Mouse (Mus musculus): ENCODE results near the gene Pbx1. TPM values are rescaled to one million over a fixed set of nuclear protein-coding genes. Genes with fewer than 3 reads are reported as not detected.
A peak's percentile ranks its signal among the peaks of the same experiment; 100 is the strongest.

Gene Pbx1
- polyA plus RNA-seq, 1 experiment: 332 TPM

DNA sequence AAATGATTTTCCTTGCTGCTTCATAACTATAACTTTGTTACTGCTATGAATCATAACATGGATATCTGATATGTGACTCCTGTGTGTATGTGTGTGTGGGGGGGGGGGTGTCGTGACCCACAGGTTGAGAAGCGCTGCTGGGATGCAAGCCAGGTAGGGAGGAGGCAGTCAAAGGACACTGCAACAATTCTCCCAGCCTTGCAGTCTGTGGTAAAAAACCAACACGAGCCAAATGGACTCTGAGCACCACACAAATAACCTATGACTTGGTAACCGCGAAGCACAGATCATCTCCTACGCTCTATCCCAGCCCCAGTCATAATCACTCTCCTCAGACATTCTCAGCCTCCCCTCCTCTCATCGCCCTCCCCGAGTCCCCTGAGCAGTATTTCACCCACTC lies 87.2 kb downstream of the Pbx1 start:
- H3K4me3 ChIP-seq (ENCODE audit: insufficient read depth, low read depth, low read length): no peak overlapping the region
- TF ChIP-seq CTCF (IDR thresholded peaks at IDR 0.05; ENCODE audit: insufficient read depth, low read depth, low read length) (no peak), POLR2A (IDR thresholded peaks at IDR 0.05; ENCODE audit: insufficient read depth, low read depth, low read length) (no peak)
- no peak overlapping the region for H3K27ac ChIP-seq (ENCODE audit: insufficient read depth, low read depth, low read length)
- 36% methylated on average over 8 of the region's 8 CpGs for WGBS
- H3K4me1 ChIP-seq (ENCODE audit: control insufficient read depth, insufficient read depth, low read length): peaks cover 38% of the 10 kb centered on the region

DNA sequence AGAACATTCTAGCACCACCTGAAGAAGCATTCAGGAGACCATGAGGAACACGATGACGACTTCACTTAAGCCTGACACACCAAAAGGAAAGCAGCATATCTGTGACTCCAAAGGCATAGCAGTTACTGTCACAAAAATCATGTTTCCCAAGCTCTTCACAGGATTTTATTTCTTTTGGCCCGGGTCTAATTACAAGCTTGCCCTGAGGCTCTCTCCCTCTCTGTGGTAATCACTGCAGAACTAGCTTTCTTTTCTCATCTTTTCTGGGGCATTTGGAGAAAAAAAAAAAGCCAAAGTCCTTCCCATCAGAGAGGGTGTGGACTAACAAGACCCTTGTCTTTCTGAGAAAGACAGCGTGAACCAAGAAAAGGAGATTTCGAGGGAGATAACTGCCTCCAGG lies 87.8 kb downstream of the Pbx1 start:
- Histone ChIP-seq H3K4me1 (ENCODE audit: control insufficient read depth, insufficient read depth, low read length) (peaks cover 36% of the 10 kb centered on the region), H3K27ac (ENCODE audit: insufficient read depth, low read depth, low read length) (no peak overlapping the region), H3K4me3 (ENCODE audit: insufficient read depth, low read depth, low read length) (no peak overlapping the region)
- TF ChIP-seq CTCF (IDR thresholded peaks at IDR 0.05; ENCODE audit: insufficient read depth, low read depth, low read length): no peak
- TF ChIP-seq POLR2A (IDR thresholded peaks at IDR 0.05; ENCODE audit: insufficient read depth, low read depth, low read length): no peak
- 39% methylated on average over 5 of the region's 5 CpGs for WGBS

GRCm38 (mm10) chr1:168342269-168342668 lies 89.8 kb downstream of the Pbx1 start:
- H3K27ac ChIP-seq (ENCODE audit: insufficient read depth, low read depth, low read length): peak overlapping the region; percentile 57; the same call in 1 of the 2 replicates
- no peak overlapping the region for H3K4me3 ChIP-seq (ENCODE audit: insufficient read depth, low read depth, low read length)
- 24% methylated on average over 6 of the region's 6 CpGs for WGBS
- TF ChIP-seq POLR2A (IDR thresholded peaks at IDR 0.05; ENCODE audit: insufficient read depth, low read depth, low read length) (no peak), CTCF (IDR thresholded peaks at IDR 0.05; ENCODE audit: insufficient read depth, low read depth, low read length) (no peak)
- peaks cover 36% of the 10 kb centered on the region for H3K4me1 ChIP-seq (ENCODE audit: control insufficient read depth, insufficient read depth, low read length)

DNA sequence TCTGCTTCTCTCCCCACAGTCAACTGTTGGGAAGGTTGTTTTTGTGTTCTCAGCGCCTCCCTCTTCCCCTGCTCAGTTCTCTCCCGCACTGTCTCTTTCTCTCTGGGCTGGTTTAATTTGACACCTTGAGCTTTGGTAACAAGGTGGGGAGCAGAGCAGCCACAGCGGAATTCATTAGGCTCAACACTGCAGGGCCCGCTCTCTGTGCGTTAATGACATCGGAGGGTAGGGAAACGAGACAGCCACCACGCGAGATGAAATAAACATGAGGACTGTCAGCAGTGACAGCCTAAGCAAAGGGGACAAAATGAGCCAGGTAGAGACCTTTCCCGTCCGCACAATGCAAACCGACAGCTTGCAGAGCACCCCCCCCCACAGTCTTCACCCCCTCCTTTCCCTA lies 90.2 kb downstream of the Pbx1 start:
- peaks cover 36% of the 10 kb centered on the region for H3K4me1 ChIP-seq (ENCODE audit: control insufficient read depth, insufficient read depth, low read length)
- 17% methylated on average over 12 of the region's 12 CpGs for WGBS

GRCm38 (mm10) chr1:168341368-168341767 lies 90.7 kb downstream of the Pbx1 start:
- H3K4me1 ChIP-seq (ENCODE audit: control insufficient read depth, insufficient read depth, low read length): peaks cover 36% of the 10 kb centered on the region
- no peak overlapping the region for H3K4me3 ChIP-seq (ENCODE audit: insufficient read depth, low read depth, low read length)

More for the DNA sequence above, 90.2 kb downstream of the Pbx1 start:
- TF ChIP-seq POLR2A (IDR thresholded peaks at IDR 0.05; ENCODE audit: insufficient read depth, low read depth, low read length) (no peak), CTCF (IDR thresholded peaks at IDR 0.05; ENCODE audit: insufficient read depth, low read depth, low read length) (no peak)
- H3K4me3 ChIP-seq (ENCODE audit: insufficient read depth, low read depth, low read length): no peak overlapping the region
- H3K27ac ChIP-seq (ENCODE audit: insufficient read depth, low read depth, low read length): peak overlapping the region; percentile 57; the same call in 1 of the 2 replicates

GRCm38 (mm10) chr1:168336238-168336818 lies 95.7 kb downstream of the Pbx1 start:
- Histone ChIP-seq H3K4me3 (ENCODE audit: insufficient read depth, low read depth, low read length) (no peak overlapping the region), H3K27ac (ENCODE audit: insufficient read depth, low read depth, low read length) (no peak overlapping the region), H3K4me1 (ENCODE audit: control insufficient read depth, insufficient read depth, low read length) (peaks cover 24% of the 10 kb centered on the region)
- TF ChIP-seq CTCF (IDR thresholded peaks at IDR 0.05; ENCODE audit: insufficient read depth, low read depth, low read length) (no peak), POLR2A (IDR thresholded peaks at IDR 0.05; ENCODE audit: insufficient read depth, low read depth, low read length) (no peak)
- WGBS: 58% methylated on average over 7 of the region's 7 CpGs

More at GRCm38 (mm10) chr1:168341368-168341767, 90.7 kb downstream of the Pbx1 start:
- TF ChIP-seq CTCF (IDR thresholded peaks at IDR 0.05; ENCODE audit: insufficient read depth, low read depth, low read length) (no peak), POLR2A (IDR thresholded peaks at IDR 0.05; ENCODE audit: insufficient read depth, low read depth, low read length) (no peak)
- 38% methylated on average over 6 of the region's 6 CpGs for WGBS
- peak overlapping the region; percentile 57; the same call in 1 of the 2 replicates for H3K27ac ChIP-seq (ENCODE audit: insufficient read depth, low read depth, low read length)

- peaks cover 25% of the 10 kb centered on the region for H3K4me1 ChIP-seq (ENCODE audit: control insufficient read depth, insufficient read depth, low read length)
- no peak overlapping the region for H3K27ac ChIP-seq (ENCODE audit: insufficient read depth, low read depth, low read length)
- no peak for TF ChIP-seq CTCF (IDR thresholded peaks at IDR 0.05; ENCODE audit: insufficient read depth, low read depth, low read length)
- TF ChIP-seq POLR2A (IDR thresholded peaks at IDR 0.05; ENCODE audit: insufficient read depth, low read depth, low read length): no peak
- H3K4me3 ChIP-seq (ENCODE audit: insufficient read depth, low read depth, low read length): no peak overlapping the region
- 77% methylated on average over 8 of the region's 8 CpGs for WGBS
Measured at GRCm38 (mm10) chr1:168334831-168335574, 97.1 kb downstream of the Pbx1 start.

DNA sequence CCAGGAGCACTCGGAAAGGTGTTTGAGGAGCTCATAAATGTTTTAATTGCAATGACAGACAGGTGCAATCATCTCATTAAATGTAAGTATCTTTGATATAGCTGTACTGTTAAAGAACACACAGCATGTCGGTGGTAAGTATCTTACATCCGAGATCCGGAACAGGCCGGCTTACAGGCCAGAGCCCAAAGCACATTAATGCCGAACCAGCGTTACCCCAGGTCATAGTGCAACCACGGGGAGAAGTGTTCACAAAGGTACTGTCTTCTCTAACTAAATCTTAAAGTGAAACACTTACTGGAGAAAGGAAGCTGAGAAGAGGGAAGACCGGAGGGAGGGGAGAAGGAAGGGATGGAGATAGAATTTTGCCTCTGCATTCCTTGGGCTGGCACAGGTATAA lies 100.0 kb downstream of the Pbx1 start:
- TF ChIP-seq CTCF (IDR thresholded peaks at IDR 0.05; ENCODE audit: insufficient read depth, low read depth, low read length): no peak
- TF ChIP-seq POLR2A (IDR thresholded peaks at IDR 0.05; ENCODE audit: insufficient read depth, low read depth, low read length): no peak
- H3K27ac ChIP-seq (ENCODE audit: insufficient read depth, low read depth, low read length): no peak overlapping the region
- WGBS: 74% methylated on average over 9 of the region's 9 CpGs
- peaks cover 33% of the 10 kb centered on the region for H3K4me1 ChIP-seq (ENCODE audit: control insufficient read depth, insufficient read depth, low read length)
- no peak overlapping the region for H3K4me3 ChIP-seq (ENCODE audit: insufficient read depth, low read depth, low read length)

DNA sequence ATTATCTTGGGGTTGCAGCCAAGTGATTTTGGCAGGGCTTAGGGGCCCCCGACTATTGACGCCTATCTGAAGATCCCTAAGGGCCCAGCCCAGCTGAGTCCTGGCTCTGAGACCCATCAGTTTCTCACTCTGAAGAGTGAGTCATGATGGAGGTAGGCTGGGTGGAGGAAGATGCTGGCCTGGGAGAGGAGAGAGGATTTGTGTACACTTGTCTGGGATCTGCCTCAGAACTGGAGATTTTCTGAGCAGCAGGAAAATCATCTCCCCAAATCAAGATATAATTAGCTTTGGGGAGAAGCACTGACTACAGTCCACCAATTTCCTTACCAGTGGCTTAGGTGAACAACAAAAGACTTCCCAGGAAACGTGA lies 103.8 kb downstream of the Pbx1 start:
- peaks cover 38% of the 10 kb centered on the region for H3K4me1 ChIP-seq (ENCODE audit: control insufficient read depth, insufficient read depth, low read length)
- H3K27ac ChIP-seq (ENCODE audit: insufficient read depth, low read depth, low read length): peak overlapping the region; percentile 45; the same call in 1 of the 2 replicates
- WGBS: 18% methylated on average over 3 of the region's 3 CpGs
- no peak for TF ChIP-seq CTCF (IDR thresholded peaks at IDR 0.05; ENCODE audit: insufficient read depth, low read depth, low read length)
- TF ChIP-seq POLR2A (IDR thresholded peaks at IDR 0.05; ENCODE audit: insufficient read depth, low read depth, low read length): no peak
- H3K4me3 ChIP-seq (ENCODE audit: insufficient read depth, low read depth, low read length): no peak overlapping the region
